Mouse (Mus musculus): ENCODE measurements around the gene 1700030J22Rik.

DNA sequence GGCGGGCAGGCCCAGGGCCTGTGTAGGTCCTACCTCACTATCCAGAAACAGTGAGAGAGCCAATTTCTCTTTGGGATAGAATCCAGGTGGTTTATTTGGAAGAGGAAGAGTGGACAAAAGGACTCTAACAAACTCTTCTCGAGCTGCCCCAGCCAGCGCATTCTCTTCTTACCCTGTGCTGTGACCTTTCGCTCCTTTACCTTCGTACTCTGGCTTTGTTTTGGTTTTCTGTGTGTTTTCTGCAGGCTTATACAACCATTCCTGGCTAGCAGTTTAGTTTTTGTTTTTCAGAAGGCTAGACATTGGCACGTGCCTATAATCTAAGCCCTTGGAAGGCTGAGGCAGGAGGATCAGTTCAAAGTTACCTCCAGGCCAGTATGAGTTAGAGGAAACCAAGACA lies 9.2 kb downstream of the 1700030J22Rik start:
- TF ChIP-seq CTCF (IDR thresholded peaks at IDR 0.05; ENCODE audit: low read depth, low read length) (no peak), POLR2A (IDR thresholded peaks at IDR 0.05; ENCODE audit: insufficient read depth, low read length) (no peak), EP300 (IDR thresholded peaks at IDR 0.05; ENCODE audit: insufficient read depth, low read depth, low read length) (no peak)

Data from ES-Bruce4 (cell line).